Mouse (Mus musculus) ES-Bruce4 (cell line): ENCODE data around the gene Ccdc60.

Experiments used
- CTCF ChIP-seq: IDR thresholded peaks from one replicate; pipeline ENCODE4 v1.8.1; 2011; ENCODE audit warnings: low read depth, low read length
- EP300 ChIP-seq: IDR thresholded peaks from 2 replicates; pipeline ENCODE4 v1.6.1; 2011; ENCODE audit warnings: low read depth, low read length; ENCODE audit not compliant: insufficient read depth
- POLR2A ChIP-seq: IDR thresholded peaks from one replicate; pipeline ENCODE4 v1.8.1; 2011; ENCODE audit warnings: low read length; ENCODE audit not compliant: insufficient read depth

DNA sequence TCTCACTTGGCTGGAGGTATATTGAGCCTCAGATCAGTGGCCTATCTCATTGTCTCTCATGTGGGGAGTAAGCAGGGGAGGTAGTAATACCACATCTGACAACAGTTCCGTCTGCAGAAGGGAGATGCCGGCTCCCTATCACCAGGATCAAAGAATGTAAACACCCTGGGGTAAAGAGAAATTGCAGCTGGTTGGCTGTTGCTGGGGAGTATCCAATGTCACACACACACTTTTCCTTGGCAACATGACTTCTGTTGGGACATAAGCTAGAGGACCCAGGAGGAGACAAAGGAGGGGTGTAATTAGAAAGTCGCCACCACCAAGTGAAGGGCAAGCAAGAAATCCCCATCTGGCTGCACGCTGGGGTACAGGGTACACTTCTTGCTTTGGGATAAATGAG lies 172.7 kb downstream of the Ccdc60 start:
- no peak for TF ChIP-seq CTCF
- TF ChIP-seq EP300, result no peak
- TF ChIP-seq POLR2A, result no peak
